Mouse (Mus musculus): ENCODE data around the gene Usp43. TPM values are rescaled to one million over a fixed set of nuclear protein-coding genes. Genes with fewer than 3 reads are reported as not detected.

Usp43 gene
- polyA plus RNA-seq (2012; rRNA removed) = 4.7 and 5.4 TPM in 2 replicates

GRCm38 (mm10) chr11:67921827-67922754 is at the start of gene Usp43:
TSS of gene Usp43 (minus strand) at chr11:67922153.
- no peak for DNase-seq (ENCODE audit: low read depth)

- DNase-seq (ENCODE audit: low read depth) = no peak
Observed at GRCm38 (mm10) chr11:67967831-67968230, 45.9 kb upstream of the Usp43 start.

- no peak for DNase-seq (ENCODE audit: low read depth)
Observed at GRCm38 (mm10) chr11:67965905-67966878, 44.2 kb upstream of the Usp43 start, which contains the start of gene Stx8. TSS of gene Stx8 (plus strand) at chr11:67966193.

GRCm38 (mm10) chr11:67965242-67965883 is 43.4 kb upstream of the Usp43 start, which contains the start of gene Cfap52:
TSS of gene Cfap52 (minus strand) at chr11:67965651.
- DNase-seq (ENCODE audit: low read depth) = no peak

- DNase-seq (ENCODE audit: low read depth) = no peak
Observed at GRCm38 (mm10) chr11:67964110-67964509, 42.2 kb upstream of the Usp43 start.

- no peak for DNase-seq (ENCODE audit: low read depth)
Observed at GRCm38 (mm10) chr11:67954413-67954812, 32.5 kb upstream of the Usp43 start.

GRCm38 (mm10) chr11:67953604-67954003 is 31.7 kb upstream of the Usp43 start:
- no peak for DNase-seq (ENCODE audit: low read depth)

- DNase-seq (ENCODE audit: low read depth) = no peak
Observed at GRCm38 (mm10) chr11:67949475-67949874, 27.5 kb upstream of the Usp43 start.

- DNase-seq (ENCODE audit: low read depth) = no peak
Observed at GRCm38 (mm10) chr11:67948229-67948628, 26.3 kb upstream of the Usp43 start.

- DNase-seq (ENCODE audit: low read depth) = no peak
Observed at GRCm38 (mm10) chr11:67932156-67932555, 10.2 kb upstream of the Usp43 start.

GRCm38 (mm10) chr11:67926348-67927055 is 4.5 kb upstream of the Usp43 start:
- DNase-seq (ENCODE audit: low read depth) = no peak

GRCm38 (mm10) chr11:67925000-67925399 is 3.0 kb upstream of the Usp43 start:
- DNase-seq (ENCODE audit: low read depth) = no peak

GRCm38 (mm10) chr11:67923720-67924119 is 1.8 kb upstream of the Usp43 start:
- no peak for DNase-seq (ENCODE audit: low read depth)

GRCm38 (mm10) chr11:67922755-67923125 is 787 bp upstream of the Usp43 start:
- no peak for DNase-seq (ENCODE audit: low read depth)

- DNase-seq (ENCODE audit: low read depth) = no peak
Observed at GRCm38 (mm10) chr11:67921091-67921826, 694 bp downstream of the Usp43 start.

GRCm38 (mm10) chr11:67920226-67920960 is 1.6 kb downstream of the Usp43 start:
- DNase-seq (ENCODE audit: low read depth) = no peak

- no peak for DNase-seq (ENCODE audit: low read depth)
Observed at GRCm38 (mm10) chr11:67919593-67919992, 2.4 kb downstream of the Usp43 start.

- no peak for DNase-seq (ENCODE audit: low read depth)
Observed at GRCm38 (mm10) chr11:67917126-67917525, 4.8 kb downstream of the Usp43 start.

- DNase-seq (ENCODE audit: low read depth) = no peak
Observed at GRCm38 (mm10) chr11:67911074-67911473, 10.9 kb downstream of the Usp43 start.

- no peak for DNase-seq (ENCODE audit: low read depth)
Observed at GRCm38 (mm10) chr11:67903756-67904155, 18.2 kb downstream of the Usp43 start.
